Mouse (Mus musculus): ENCODE data around the gene Zfp365. TPM values are rescaled to one million over a fixed set of nuclear protein-coding genes. Genes with fewer than 3 reads are reported as not detected.

Gene Zfp365
- 6.9 TPM for polyA plus RNA-seq (2014; fragmentation: Illumina TruSeq; extraction: RNeasy Lipid Tissue Mini Kit (QIAGEN cat#74804); ENCODE audit: insufficient read depth, low read depth, low replicate concordance)

DNA sequence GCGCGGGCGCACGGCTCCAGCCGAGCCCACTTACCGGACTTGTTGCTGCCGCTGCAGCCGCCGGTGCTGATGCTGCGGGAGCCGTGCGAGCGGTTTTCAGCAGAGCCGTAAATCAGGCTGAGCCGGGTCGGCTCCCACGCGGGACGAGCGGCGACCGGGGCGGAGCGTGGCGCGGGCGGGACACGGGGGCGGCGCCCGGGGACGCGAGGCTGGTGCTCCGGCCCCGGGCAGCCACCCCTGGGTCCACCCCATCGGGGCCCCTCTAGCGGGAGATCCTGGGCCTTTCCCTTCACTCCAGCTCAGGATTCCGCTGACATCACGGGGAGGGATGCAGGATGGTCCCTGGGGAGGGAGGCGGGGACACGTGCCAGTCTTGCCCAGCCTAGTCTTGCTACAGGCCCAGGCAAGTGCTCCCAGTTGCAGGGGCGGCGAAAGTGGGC lies at the start of gene Zfp365:
Gene Zfp365, minus strand, starts transcription at position 326 of the 440 bp plus-strand sequence.

Other genes starting within 250 kb of the Zfp365 start
- gene Rtkn2, start 66.9 kb upstream of the Zfp365 start, polyA plus RNA-seq (2014; fragmentation: Illumina TruSeq; extraction: RNeasy Lipid Tissue Mini Kit (QIAGEN cat#74804); ENCODE audit: insufficient read depth, low read depth, low replicate concordance): 62.0 TPM